Mouse (Mus musculus) gastrocnemius, postnatal 25 days (tissue): ENCODE results near the gene Kdm1b. TPM values are rescaled to one million over a fixed set of nuclear protein-coding genes. Genes with fewer than 3 reads are reported as not detected.

ENCODE experiments used
- DNase-seq: peaks from one replicate; pipeline ENCODE4 v3.0.0; 2022
- total RNA-seq, 2 experiments: library from RNA; stranded (reverse); gene quantifications; 1 replicate in 1 of 2; 2 replicates in 1 of 2; pipeline ENCODE4 v1.2.3; 2021

Gene Kdm1b
- total RNA-seq, 2 experiments from 2014 or later = 5.6 to 7.2 TPM

DNA sequence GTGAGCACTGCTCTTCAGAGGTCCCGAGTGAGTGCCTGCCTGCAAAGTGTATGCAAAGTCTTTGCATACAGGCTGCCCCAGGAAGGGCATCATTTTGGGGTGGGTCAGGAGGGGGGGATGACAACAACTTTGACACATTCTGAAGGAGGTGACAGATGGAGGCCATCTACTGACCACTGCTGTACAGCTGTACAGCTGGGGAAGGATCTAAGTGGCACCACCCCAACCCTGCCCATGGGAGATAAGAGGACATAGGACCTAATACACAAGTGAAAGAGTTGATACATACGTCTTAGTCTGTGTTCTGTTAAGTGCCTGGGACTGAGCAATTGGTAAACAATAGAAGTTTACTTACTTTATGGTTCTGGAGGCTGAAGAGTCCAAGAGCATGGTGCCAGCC, 65.9 kb downstream of the Kdm1b start:
- no peak for DNase-seq

DNA sequence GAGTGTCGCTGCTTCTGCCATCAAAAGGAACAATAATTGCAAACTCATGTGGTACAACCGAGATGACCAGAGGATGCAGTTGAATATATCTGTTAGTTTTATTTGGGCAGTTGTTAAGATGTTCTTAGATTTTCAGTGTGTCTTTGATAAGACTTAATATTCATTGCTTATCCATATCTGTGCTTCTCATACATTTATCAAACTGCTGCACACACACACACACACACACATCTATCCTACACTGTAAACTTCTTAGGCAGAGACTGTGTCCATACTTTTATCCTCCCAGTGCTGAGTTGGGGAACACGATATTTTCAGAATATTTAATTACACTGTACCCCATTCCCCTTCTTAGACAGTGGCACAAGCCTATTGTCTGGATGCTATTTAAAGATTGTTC, 67.9 kb downstream of the Kdm1b start:
- DNase-seq = no peak

DNA sequence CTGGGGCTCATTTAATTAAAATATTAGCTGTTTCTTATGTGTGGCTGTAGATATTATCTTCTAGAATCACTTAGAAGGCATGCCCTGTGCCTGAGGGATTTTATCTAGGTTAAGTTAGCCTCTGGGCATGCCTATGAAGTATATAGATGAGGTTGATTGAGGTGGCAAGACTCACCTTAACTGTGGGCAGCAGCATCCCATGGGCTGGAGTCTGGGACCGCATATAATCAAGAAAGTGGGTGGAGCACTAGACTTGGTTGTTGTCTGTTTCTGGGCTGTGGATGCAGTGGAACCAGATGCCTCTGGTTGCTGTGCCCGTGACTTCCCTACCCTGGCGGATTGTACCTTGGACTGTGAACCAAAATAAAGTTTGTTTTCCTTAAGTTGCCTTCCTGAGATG, 68.8 kb downstream of the Kdm1b start:
- no peak for DNase-seq

DNA sequence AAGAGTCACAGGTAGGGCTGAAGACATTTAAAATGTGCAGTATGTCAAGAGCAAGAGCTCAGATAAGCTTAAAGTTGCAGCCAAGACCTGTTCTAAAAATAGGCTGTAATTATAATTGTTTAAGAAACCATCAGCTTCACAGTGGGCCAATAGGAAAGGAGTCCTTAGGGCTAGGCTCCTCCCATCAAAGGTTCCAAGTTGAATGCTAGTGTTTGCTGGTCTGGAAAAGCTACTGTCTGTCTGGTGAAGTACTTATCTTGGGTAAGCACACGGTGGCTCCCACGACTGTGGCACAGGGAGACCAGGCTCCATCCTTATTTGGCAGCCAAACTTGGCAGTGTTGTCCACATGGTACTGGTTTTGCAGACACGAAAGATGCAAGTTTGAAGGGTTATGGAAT, 69.6 kb downstream of the Kdm1b start:
- no peak for DNase-seq

DNA sequence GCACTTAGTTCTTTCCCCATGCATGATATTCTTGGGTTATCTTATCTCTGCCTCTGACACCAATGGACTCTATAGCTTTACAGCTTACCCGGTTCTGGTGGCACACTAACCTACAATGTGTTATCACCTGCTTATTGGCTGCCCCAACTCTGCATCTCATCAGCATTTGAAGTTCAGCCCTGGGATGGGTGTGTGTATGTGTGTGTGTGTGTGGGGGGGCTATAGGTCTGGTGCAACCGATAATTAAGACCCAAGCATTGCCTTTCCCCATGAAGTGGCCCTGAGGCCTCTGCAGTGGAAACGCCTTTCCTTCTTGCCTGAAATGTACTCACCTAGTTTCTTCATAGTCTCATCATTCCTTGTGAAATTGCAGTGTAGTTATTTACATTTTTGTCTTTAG, 72.7 kb downstream of the Kdm1b start:
- DNase-seq = no peak

DNA sequence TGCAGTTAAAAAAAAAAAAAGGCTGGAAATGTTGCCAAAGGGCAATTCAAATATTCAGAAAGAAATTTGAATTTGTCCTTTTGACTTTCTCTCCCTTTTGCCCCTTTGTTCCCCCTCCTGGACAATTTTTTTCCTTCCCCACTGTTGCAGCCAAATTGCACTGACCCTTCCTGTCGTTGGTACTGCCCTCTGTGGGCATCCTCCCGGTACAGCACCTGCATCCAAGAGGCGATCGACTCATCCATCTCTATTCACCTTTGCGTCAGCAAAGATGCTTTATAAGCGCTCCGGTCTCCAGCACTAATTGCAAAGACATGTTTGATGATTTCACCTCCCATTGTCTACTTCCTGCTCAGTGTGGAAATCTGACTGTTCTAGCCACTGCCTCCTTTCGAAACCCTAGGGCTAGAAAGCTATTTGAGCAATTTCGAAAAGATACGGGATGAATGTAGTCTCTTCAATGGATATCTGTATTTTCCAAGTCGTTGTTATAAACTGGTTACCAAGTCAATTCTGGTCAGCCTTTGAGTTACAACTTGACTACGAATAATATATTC, 78.1 kb downstream of the Kdm1b start:
- DNase-seq = no peak

DNA sequence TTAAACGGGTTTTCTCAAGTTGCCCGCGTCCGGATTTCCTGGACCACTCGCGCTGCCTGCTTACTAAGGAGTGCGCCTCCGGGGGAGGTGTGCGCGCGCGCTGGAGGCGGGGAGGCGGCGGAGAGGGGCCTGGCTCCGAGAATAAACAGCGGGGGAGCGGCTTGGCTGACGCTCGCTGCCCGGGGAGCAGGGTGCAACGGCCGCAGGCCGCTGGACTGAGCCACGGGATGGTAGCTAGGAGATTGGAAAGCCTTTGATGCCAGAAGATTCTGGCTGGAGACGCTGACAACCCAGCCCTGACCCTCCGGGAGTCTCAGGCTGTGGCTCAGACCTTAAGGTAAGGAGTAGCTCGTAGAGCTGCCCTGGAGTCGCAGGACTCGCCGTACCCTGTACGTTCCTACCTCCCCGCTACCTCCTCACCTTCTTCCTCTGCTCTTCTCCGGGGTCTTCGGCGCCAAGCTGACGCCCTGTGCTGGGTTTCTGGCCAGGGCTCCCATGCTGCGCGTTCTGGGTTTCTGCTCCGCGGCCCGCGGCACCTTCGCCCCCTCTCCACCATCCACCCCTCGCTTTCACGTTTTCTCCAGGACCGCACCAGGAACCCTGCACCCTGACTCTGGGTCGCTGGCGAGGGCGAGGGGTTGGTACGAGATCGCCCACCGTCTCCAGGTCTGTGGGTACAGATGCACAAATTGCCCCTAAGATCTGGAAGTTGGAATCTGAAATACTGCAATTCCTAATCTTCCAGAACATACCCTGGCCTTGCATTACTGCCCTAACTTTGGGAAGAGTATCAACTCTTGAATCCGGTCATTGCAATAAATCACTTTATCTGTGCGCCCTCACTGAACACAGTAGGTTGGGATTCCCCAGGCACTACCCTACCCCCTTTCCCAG, 79.5 kb downstream of the Kdm1b start, which contains the start of gene Rnf144b:
Rnf144b (plus strand) TSS at position 120 of the 894 bp plus-strand sequence.
- peak; percentile 50 for DNase-seq

DNA sequence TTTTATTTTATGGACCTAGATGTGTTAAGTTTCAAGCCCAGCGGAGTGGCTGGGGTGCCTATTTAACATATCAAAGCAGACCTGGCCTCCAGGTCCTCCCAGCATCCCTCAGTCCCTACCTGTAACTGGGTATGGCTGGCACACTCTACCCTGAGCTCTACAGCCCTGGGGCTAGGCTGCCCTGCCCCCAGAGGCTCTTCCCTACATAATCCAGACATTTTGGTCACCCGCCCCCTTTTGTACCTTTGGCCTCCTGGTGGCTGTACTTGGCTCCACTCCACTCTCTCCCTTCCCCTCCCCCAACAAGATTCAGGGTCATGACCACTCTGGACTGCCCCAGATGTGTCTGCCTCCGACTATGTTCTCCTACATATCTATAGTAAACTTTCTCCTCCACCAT, 81.2 kb downstream of the Kdm1b start:
- DNase-seq = no peak

DNA sequence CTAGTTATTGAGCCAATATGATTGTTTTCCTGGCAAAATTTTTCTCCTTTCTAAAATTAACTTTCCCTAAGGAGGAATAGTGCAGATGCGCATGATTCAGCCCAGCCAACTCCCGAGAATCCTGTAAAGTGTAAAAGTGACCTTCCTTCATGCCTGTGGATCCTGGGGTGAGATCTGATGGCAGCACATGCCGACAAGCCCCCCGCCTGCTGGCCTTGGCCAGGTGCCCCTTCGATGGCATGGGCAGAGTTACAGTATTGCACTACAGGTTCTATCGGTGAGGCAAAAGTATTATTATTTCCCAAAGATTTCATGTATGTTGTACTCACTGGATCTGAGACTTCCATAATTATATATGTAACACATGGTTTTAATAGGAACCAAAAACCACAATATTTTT, 81.7 kb downstream of the Kdm1b start:
- no peak for DNase-seq

DNA sequence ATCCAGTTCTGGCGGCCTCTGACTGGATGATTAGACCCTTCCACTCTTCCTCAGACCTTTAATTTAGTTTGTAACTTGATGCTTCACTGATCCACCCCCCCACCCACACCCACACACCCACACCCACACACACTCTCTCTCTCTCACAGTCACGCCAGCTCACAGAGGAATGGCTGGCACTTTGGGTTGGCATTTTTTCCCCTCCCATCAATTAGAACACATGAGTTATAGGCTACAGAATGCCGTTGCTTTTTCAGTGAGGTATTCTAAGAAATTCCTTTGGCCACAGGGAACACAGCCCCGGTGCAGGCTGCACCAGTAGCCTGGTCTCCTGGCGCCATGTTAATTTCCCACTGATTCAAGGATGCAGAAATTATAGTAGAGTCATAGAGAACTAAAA, 82.3 kb downstream of the Kdm1b start:
- no peak for DNase-seq

DNA sequence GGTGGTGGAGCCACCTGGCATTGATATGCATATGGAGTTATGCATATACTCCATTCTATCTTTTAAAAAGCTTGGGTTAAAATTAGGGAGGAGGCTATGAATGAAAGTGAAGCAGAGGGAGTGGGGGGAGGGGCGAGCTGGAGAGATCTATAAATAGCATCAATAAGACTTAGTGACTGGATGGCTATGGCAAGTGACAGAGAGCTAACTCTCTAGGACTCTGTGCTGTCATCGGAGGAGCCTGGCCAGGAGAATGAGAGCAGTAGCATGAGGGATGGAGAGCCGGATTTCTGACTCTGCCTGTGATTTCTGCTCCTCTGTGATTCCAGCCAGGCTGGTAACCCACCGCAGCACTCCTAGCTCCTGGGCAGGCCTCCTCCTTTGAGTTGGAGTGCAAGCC, 85.8 kb downstream of the Kdm1b start:
- DNase-seq = no peak

DNA sequence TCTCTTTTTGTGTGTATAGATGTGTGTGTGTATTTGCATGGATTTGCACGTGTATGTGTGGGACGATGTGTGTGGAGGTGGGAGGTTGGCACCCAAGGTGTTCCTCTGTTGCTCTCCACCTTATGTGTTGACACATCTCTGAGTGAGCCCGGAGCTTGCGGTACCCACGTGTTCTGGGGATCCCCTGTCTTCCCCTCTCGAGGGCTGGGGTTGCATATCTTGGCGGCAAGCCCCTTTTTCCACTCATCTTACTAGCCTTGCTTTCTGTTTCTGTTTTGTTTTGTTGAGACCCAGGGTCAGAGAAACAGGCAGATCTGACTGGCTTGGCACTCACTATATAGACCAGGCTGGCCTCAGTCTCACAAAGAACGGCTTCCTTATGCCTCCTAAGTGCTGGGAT, 89.8 kb downstream of the Kdm1b start:
- no peak for DNase-seq

DNA sequence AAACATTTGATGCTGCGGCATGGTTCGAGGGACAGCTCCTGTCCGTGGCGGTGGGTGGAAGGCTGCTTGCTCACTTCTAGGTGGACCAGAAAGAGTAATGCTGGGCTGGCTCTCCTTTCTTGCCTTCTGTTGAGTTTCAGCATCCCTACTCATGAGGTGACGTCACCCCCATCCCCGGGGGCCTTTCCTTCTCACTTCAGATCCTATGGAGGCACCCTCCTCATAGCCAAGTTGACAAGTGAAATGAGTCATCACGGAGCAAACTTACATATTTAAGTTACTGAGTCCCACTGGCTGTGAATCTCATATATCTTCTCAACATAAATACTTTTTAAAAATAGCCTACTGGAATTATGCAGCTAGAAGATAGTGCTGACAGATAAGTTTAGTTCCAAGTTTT, 91.5 kb downstream of the Kdm1b start:
- no peak for DNase-seq

Other genes starting within 250 kb of the Kdm1b start
- 10 to 100 TPM; 66.5 to 70.1 TPM for gene Kif13a, start 113.6 kb upstream of the Kdm1b start, total RNA-seq
- 1 to 10 TPM; 3.7 to 4.6 TPM for gene Nhlrc1, start 28.6 kb upstream of the Kdm1b start, total RNA-seq
- 1 to 10 TPM; 4.1 to 5.1 TPM for gene Tpmt, start 1.2 kb downstream of the Kdm1b start, total RNA-seq
- 10 to 100 TPM; 30.2 to 31.3 TPM for gene Dek, start 62.7 kb downstream of the Kdm1b start, total RNA-seq
- gene Rnf144b, start 79.2 kb downstream of the Kdm1b start, total RNA-seq = 10 to 100 TPM; 11.3 to 12.3 TPM